Comparison of ENCODE assay signal across 22 mouse cellular contexts in the genomic region with DNA sequence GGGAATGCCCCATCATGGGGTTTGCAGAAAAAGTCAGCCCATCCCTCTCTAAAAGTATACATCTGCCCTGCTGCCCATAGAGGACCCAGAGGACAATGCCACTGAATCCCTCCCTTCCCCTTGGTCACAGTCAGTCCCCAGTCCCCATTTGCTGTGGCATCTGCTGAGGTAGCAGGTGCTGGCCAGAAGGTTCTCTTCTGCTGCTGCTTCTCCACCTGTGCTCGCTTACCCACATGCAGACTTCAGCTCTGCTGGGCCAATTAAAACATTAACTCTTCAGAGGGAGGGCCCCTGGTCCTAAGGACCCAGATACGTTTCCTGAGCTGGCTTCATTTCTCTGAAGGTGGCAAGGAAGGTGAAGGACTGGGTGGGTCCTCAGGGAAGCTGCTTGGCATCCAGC.
DNase-seq lines count a peak whose midpoint lies in the region; ATAC-seq and TF ChIP-seq lines count a peak whose summit lies in the region.
"Had no signal": no experiment of that assay in that cellular context is flagged by ENCODE, and none has a peak within 500 bp of the region (broad histone marks: within the 10 kb centered on the region; RNA-seq: fewer than 3 reads in every experiment).

No protein-coding gene starts in this region.

- H3K9ac ChIP-seq in midbrain, embryonic 11.5 days (ENCODE audit: low read length): no peak overlapping the region
- H3K9ac ChIP-seq in midbrain, embryonic 13.5 days (replicated peaks): no peak overlapping the region
- H3K9ac ChIP-seq: forebrain, embryonic 13.5 days; hindbrain, embryonic 13.5 days; liver, embryonic 12.5 days; liver, postnatal 0 days; midbrain, embryonic 12.5 days; neural tube, embryonic 13.5 days; stomach, embryonic 15.5 days had no signal

- no peak for DNase-seq in midbrain, embryonic 11.5 days (ENCODE audit: low spot score, missing footprints)
- DNase-seq in cerebellum, adult 2 months: peak; percentile 77 to 84
- peak; percentile 74 to 81 for DNase-seq in cerebellum, postnatal 14 days
- DNase-seq in kidney, postnatal 10 days: no peak
- no peak for DNase-seq in gastrocnemius, adult 2 months
- DNase-seq in heart, postnatal 36 days: no peak
- DNase-seq: adrenal gland, postnatal 14 days; gastrocnemius, postnatal 14 days; heart, postnatal 4 days; kidney, adult 18-20 months; liver, postnatal 0 days; lung, postnatal 36 days had no signal

- no peaks in the 10 kb centered on the region for H3K4me1 ChIP-seq in midbrain, embryonic 11.5 days (ENCODE audit: control insufficient read depth, insufficient read depth, low read length)
- H3K4me1 ChIP-seq in midbrain, embryonic 13.5 days (replicated peaks): peaks cover 9% of the 10 kb centered on the region
- peaks cover 40% of the 10 kb centered on the region for H3K4me1 ChIP-seq in cerebellum, adult 2 months (ENCODE audit: control insufficient read depth, insufficient read depth, low read length)
- H3K4me1 ChIP-seq: stomach, embryonic 15.5 days had no signal

- H3K9me3 ChIP-seq in midbrain, embryonic 11.5 days (ENCODE audit: control insufficient read depth, low read length): no peaks in the 10 kb centered on the region
- no peaks in the 10 kb centered on the region for H3K9me3 ChIP-seq in midbrain, embryonic 13.5 days
- H3K9me3 ChIP-seq: forebrain, embryonic 13.5 days; heart, embryonic 10.5 days; hindbrain, embryonic 13.5 days; liver, embryonic 12.5 days; midbrain, embryonic 12.5 days; neural tube, embryonic 13.5 days; stomach, embryonic 15.5 days had no signal

- no peak overlapping the region for H3K27ac ChIP-seq in midbrain, embryonic 11.5 days (ENCODE audit: low read depth, low read length)
- H3K27ac ChIP-seq in midbrain, embryonic 13.5 days: no peak overlapping the region
- peak overlapping the region; percentile 10; the same call in 1 of the 2 replicates for H3K27ac ChIP-seq in cerebellum, adult 2 months (ENCODE audit: insufficient read depth, low read length)
- H3K27ac ChIP-seq in gastrocnemius, adult 2 months: no peak overlapping the region
- H3K27ac ChIP-seq: forebrain, embryonic 13.5 days; heart, embryonic 10.5 days; hindbrain, embryonic 13.5 days; liver, embryonic 12.5 days; midbrain, embryonic 12.5 days; neural tube, embryonic 13.5 days; stomach, embryonic 15.5 days had no signal

- intact Hi-C loops in gastrocnemius, adult 2 months (cut with DNase I): loop anchor here (1.0 to 10.0 kb wide), 2 partner anchors 180 to 279 kb away; no protein-coding TSS in a partner anchor
- intact Hi-C loops in heart, postnatal 36 days (cut with DNase I): loop anchor here (1.0 to 10.0 kb wide), 3 partner anchors 180 to 421 kb away; no protein-coding TSS in a partner anchor

- no peak for TF ChIP-seq CTCF in cerebellum, adult 2 months (IDR thresholded peaks at IDR 0.05; ENCODE audit: borderline replicate concordance, insufficient read depth, low read depth, low read length)
- TF ChIP-seq CTCF in gastrocnemius, adult 2 months (IDR thresholded peaks at IDR 0.05): no peak

- 70% methylated on average over 2 of the region's 2 CpGs for WGBS in midbrain, embryonic 11.5 days
- WGBS in midbrain, embryonic 13.5 days: 75% methylated on average over 2 of the region's 2 CpGs
- 12% methylated on average over 2 of the region's 2 CpGs for WGBS in cerebellum, adult 2 months

- no peak overlapping the region for H3K4me2 ChIP-seq in midbrain, embryonic 11.5 days
- H3K4me2 ChIP-seq in midbrain, embryonic 13.5 days (replicated peaks): no peak overlapping the region
- H3K4me2 ChIP-seq: forebrain, embryonic 13.5 days; hindbrain, embryonic 13.5 days; liver, embryonic 12.5 days; midbrain, embryonic 12.5 days; neural tube, embryonic 13.5 days; stomach, embryonic 15.5 days had no signal

- no peak for TF ChIP-seq POLR2A in cerebellum, adult 2 months (IDR thresholded peaks at IDR 0.05; ENCODE audit: borderline replicate concordance, insufficient read depth, low read length)

- 0 out of 2 replicates have a peak, but pooled peaks have one; percentile 7 for ATAC-seq in midbrain, embryonic 11.5 days (ENCODE audit: low FRiP score)
- no peak for ATAC-seq in midbrain, embryonic 13.5 days
- ATAC-seq: CD4-positive, CD25-positive, alpha-beta regulatory T cell, adult 4 months; inflammation-experienced regulatory T-cells, adult 6 months; liver, embryonic 12.5 days; liver, postnatal 0 days had no signal

- H3K36me3 ChIP-seq in midbrain, embryonic 11.5 days (ENCODE audit: control insufficient read depth, insufficient read depth, low read length): no peaks in the 10 kb centered on the region
- H3K36me3 ChIP-seq in midbrain, embryonic 13.5 days: no peaks in the 10 kb centered on the region
- H3K36me3 ChIP-seq: heart, embryonic 10.5 days; hindbrain, embryonic 13.5 days; liver, embryonic 12.5 days; midbrain, embryonic 12.5 days; neural tube, embryonic 13.5 days; stomach, embryonic 15.5 days had no signal

- no peaks in the 10 kb centered on the region for H3K27me3 ChIP-seq in midbrain, embryonic 11.5 days (ENCODE audit: control insufficient read depth, insufficient read depth, low read length)
- H3K27me3 ChIP-seq in midbrain, embryonic 13.5 days: no peaks in the 10 kb centered on the region
- no peaks in the 10 kb centered on the region for H3K27me3 ChIP-seq in cerebellum, adult 2 months (ENCODE audit: control insufficient read depth, insufficient read depth, low read length)
- H3K27me3 ChIP-seq: forebrain, embryonic 13.5 days; hindbrain, embryonic 13.5 days; neural tube, embryonic 13.5 days; stomach, embryonic 15.5 days had no signal

- H3K4me3 ChIP-seq in midbrain, embryonic 11.5 days (ENCODE audit: low read depth, low read length): no peak overlapping the region
- no peak overlapping the region for H3K4me3 ChIP-seq in midbrain, embryonic 13.5 days (replicated peaks)
- H3K4me3 ChIP-seq in cerebellum, adult 2 months (replicated peaks; ENCODE audit: insufficient read depth, low read depth, low read length): no peak overlapping the region
- no peak overlapping the region for H3K4me3 ChIP-seq in gastrocnemius, adult 2 months
- H3K4me3 ChIP-seq: forebrain, embryonic 13.5 days; heart, embryonic 10.5 days; hindbrain, embryonic 13.5 days; liver, embryonic 12.5 days; midbrain, embryonic 12.5 days; neural tube, embryonic 13.5 days; stomach, embryonic 15.5 days had no signal

Comparison
In these comparisons a context has a peak if more than half of its experiments do, and no peak if none do; other contexts are left out.
1. DNase-seq: peak in cerebellum, adult 2 months (2 of 2) and cerebellum, postnatal 14 days (2 of 2); none in midbrain, embryonic 11.5 days (single experiment), kidney, postnatal 10 days (single experiment), gastrocnemius, adult 2 months (single experiment) and heart, postnatal 36 days (0 of 2).